Mouse (Mus musculus) induced T-regulatory cell, adult 2 months (primary cell): Measurements from ENCODE around the gene Zbtb38.

Source experiments
- DNase-seq: peaks from one replicate; pipeline ENCODE4 v3.0.0-alpha.2; 2012; ENCODE audit warnings: low read depth

Gene Zbtb38

DNA sequence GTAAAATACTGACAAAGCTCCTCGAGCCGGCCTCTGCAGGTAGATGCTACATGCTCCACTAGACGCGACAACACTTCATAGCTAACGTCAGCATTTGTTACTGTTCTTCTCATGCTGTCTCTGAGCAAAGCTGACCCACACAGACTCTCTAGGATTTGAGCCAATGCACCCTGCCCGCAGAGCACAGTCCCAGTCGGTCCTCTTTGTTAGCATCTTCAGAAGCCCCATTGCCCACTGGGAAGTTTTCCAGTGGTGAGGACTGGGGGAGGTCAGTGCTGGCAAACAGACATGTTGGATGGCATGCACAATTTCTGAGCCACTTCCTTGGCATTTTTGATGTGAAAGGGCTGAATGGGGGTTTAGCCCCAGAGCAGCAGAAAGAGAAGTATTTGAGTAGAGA, 113.2 kb downstream of the Zbtb38 start:
- DNase-seq = no peak

DNA sequence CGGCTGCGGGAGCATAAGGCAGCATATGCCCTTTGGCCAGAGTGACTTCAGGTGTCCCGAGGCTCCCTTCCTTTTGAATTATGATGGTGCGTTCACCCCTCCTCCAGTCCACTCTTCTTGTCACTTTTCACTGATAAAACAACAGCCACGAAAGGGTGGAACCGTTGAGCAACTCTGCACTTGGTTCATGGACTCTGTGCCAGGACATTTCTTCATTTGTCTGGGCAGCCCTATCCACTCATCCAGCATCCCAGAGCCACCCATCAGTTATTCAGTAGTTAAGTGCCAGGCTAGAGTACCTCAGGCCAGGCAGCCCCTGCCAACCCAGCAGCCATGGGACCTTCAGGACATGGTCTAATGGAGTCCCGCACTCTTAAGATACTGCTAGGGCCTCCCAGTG, 114.1 kb downstream of the Zbtb38 start:
- no peak for DNase-seq

DNA sequence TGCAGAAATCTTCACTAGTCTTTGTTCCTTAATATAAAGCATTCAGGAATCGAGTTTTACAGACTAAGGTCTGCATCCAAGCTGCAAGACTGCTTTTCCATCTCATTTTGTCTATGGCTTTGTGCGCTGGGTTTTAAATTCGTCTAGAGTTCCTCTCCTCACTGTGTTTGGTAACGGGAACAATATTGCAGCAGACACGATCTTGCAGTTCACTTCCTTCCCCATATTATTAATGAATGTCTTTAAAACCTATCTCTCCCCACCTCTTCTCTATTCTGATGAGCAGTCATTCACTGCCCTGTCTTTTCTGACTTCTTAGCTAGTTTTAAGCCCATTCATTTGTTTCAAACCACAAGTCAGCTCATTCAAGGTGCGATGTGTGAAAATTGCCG, 115.5 kb downstream of the Zbtb38 start:
- no peak for DNase-seq

GRCm38 (mm10) chr9:96636423-96637156, 116.0 kb downstream of the Zbtb38 start:
- DNase-seq = no peak

- no peak for DNase-seq
Observed at GRCm38 (mm10) chr9:96635899-96636298, 116.7 kb downstream of the Zbtb38 start.

DNA sequence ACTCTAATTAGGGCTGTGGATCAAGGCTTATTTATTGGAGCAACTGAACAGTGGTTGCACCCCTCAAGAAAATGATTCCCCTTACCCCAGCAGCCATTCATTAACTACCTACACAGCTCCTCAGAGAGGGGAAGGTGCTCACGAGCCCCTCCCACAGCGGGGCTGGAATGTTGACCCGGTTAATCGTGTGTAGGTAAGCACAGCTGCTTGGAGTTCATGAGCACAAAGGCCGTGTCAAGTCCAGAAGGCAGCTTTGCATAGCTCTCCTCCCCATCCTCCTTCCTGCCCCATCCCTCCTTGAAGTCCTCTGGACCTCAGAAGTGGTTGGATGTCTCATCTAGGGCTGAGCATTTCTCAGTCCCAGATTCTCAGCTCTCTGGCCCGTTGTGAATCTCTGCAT, 117.5 kb downstream of the Zbtb38 start:
- DNase-seq = no peak

GRCm38 (mm10) chr9:96633771-96634170, 118.9 kb downstream of the Zbtb38 start:
- no peak for DNase-seq
